Mouse (Mus musculus) CH12.LX (cell line): ENCODE measurements around the gene Bcas3. TPM values are rescaled to one million over a fixed set of nuclear protein-coding genes. Genes with fewer than 3 reads are reported as not detected.

Source experiments
- DNase-seq: peaks from one replicate; pipeline ENCODE4 v3.0.0-alpha.2; 2013; ENCODE audit errors: extremely low read depth
- H3K27ac ChIP-seq: 2 replicates; pipeline ENCODE4 v1.5.1; 2012; ENCODE audit warnings: low read depth, mild to moderate bottlenecking, control low read depth, moderate library complexity; ENCODE audit not compliant: insufficient read depth
- H3K27me3 ChIP-seq: replicated peaks from 2 replicates; pipeline ENCODE3; 2012; ENCODE audit warnings: inconsistent platforms
- H3K36me3 ChIP-seq, 2 experiments: replicated peaks in 1 of 2; 2 replicates each; pipeline versions ENCODE3 to v1.6.1; 2012; ENCODE audit warnings: inconsistent platforms in 1 of 2, low read length in 1 of 2, mild to moderate bottlenecking in 1 of 2, mixed read lengths in 1 of 2, moderate library complexity in 1 of 2; ENCODE audit not compliant: control insufficient read depth in 1 of 2, insufficient read depth in 1 of 2
- H3K4me1 ChIP-seq, 2 experiments: 2 replicates each; pipeline ENCODE4 v1.6.1; 2012; ENCODE audit warnings: inconsistent platforms in 1 of 2, moderate library complexity in 1 of 2; ENCODE audit not compliant: insufficient read depth in 2 of 2, control insufficient read depth in 1 of 2
- H3K4me2 ChIP-seq: 2 replicates; pipeline ENCODE4 v1.6.1; 2012; ENCODE audit warnings: low read depth, mild to moderate bottlenecking, control low read depth; ENCODE audit not compliant: poor library complexity, insufficient read depth, severe bottlenecking
- H3K4me3 ChIP-seq, 3 experiments: fragments of 150-350 bp in 1 of 3; sonication (generic) in 1 of 3; replicated peaks in 1 of 3; 2 replicates each; pipeline versions ENCODE3 to v1.5.1; 2011 to 2012; ENCODE audit warnings: low read depth in 2 of 3, low read length in 2 of 3, mild to moderate bottlenecking in 2 of 3, moderate library complexity in 2 of 3, control low read depth in 1 of 3, improper control_type of control experiment in 1 of 3, inconsistent platforms in 1 of 3, mixed read lengths in 1 of 3; ENCODE audit not compliant: poor library complexity in 1 of 3
- H3K79me2 ChIP-seq: replicated peaks from 2 replicates; pipeline ENCODE4 v1.6.1; 2012; ENCODE audit warnings: mild to moderate bottlenecking, moderate library complexity; ENCODE audit not compliant: control insufficient read depth, poor library complexity, insufficient read depth, severe bottlenecking; ENCODE audit errors: extremely low read depth
- H3K9ac ChIP-seq: 2 replicates; pipeline ENCODE4 v1.6.1; 2012; ENCODE audit warnings: low read depth, mild to moderate bottlenecking, control low read depth, moderate library complexity; ENCODE audit not compliant: insufficient read depth
- H3K9me3 ChIP-seq: replicated peaks from 2 replicates; pipeline ENCODE3; 2012; ENCODE audit warnings: low read length, inconsistent platforms, mixed read lengths
- CHD1 ChIP-seq: IDR thresholded peaks from 2 replicates; pipeline ENCODE4 v1.6.1; 2012; ENCODE audit warnings: low read depth, low read length, improper control_type of control experiment, inconsistent platforms
- E2F4 ChIP-seq: IDR thresholded peaks from 2 replicates; pipeline ENCODE4 v1.6.1; 2011; ENCODE audit warnings: low read depth, low read length, improper control_type of control experiment; ENCODE audit not compliant: insufficient replicate concordance
- ELF1 ChIP-seq: IDR thresholded peaks from 2 replicates; pipeline ENCODE4 v1.6.1; 2014; ENCODE audit warnings: low read depth, mild to moderate bottlenecking, inconsistent platforms, low read length, improper control_type of control experiment
- ETS1 ChIP-seq: conservative IDR thresholded peaks from 2 replicates; pipeline ENCODE4 v1.6.1; 2012; ENCODE audit warnings: low read depth, mild to moderate bottlenecking, inconsistent platforms, low read length, improper control_type of control experiment, moderate library complexity
- MXI1 ChIP-seq: IDR thresholded peaks from 2 replicates; pipeline ENCODE4 v1.6.1; 2011; ENCODE audit warnings: mild to moderate bottlenecking, low read depth, low read length, improper control_type of control experiment
- NRF1 ChIP-seq: IDR thresholded peaks from 2 replicates; pipeline ENCODE4 v1.6.1; 2014; ENCODE audit warnings: low read depth, mild to moderate bottlenecking, inconsistent platforms, low read length, improper control_type of control experiment, moderate library complexity
- PAX5 ChIP-seq: IDR thresholded peaks from 2 replicates; pipeline ENCODE4 v1.6.1; 2012; ENCODE audit warnings: low read length, inconsistent platforms, mixed read lengths
- POLR2A ChIP-seq: IDR thresholded peaks from 2 replicates; pipeline ENCODE4 v1.6.1; 2011; ENCODE audit warnings: low read depth, mild to moderate bottlenecking, improper control_type of control experiment, low read length
- POLR2AphosphoS2 ChIP-seq: IDR thresholded peaks from 2 replicates; pipeline ENCODE4 v1.6.1; 2011; ENCODE audit warnings: low read depth, low read length, improper control_type of control experiment
- SIN3A ChIP-seq: IDR thresholded peaks from 2 replicates; pipeline ENCODE4 v1.6.1; 2012; ENCODE audit warnings: low read length, improper control_type of control experiment, inconsistent platforms
- SMC3 ChIP-seq: IDR thresholded peaks from 2 replicates; pipeline ENCODE4 v1.6.1; 2011; ENCODE audit warnings: low read depth, low read length, improper control_type of control experiment
- TCF12 ChIP-seq: IDR thresholded peaks from 2 replicates; pipeline ENCODE4 v1.6.1; 2014; ENCODE audit warnings: low read depth, mild to moderate bottlenecking, inconsistent platforms, low read length, improper control_type of control experiment
- USF2 ChIP-seq: conservative IDR thresholded peaks from 2 replicates; pipeline ENCODE4 v1.6.1; 2011; ENCODE audit warnings: low read depth, low read length, improper control_type of control experiment
- ZC3H11A ChIP-seq: IDR thresholded peaks from 2 replicates; pipeline ENCODE4 v1.6.1; 2012; ENCODE audit warnings: low read depth, mild to moderate bottlenecking, inconsistent platforms, low read length, improper control_type of control experiment
- ZMIZ1 ChIP-seq: IDR thresholded peaks from 2 replicates; pipeline ENCODE4 v1.6.1; 2012; ENCODE audit warnings: low read depth, mild to moderate bottlenecking, inconsistent platforms, low read length, improper control_type of control experiment
- dilution Hi-C: fragments of 300-500 bp; cut with MboI; formaldehyde crosslinking; loops from 2 replicates; pipeline ENCODE4 v1.14.3; 2020; ENCODE audit warnings: low sequenced_read_pairs; ENCODE audit not compliant: extremely low pct_unique_long_range_greater_than_20kb, extremely low pct_ligation_motif_present
- in situ Hi-C: fragments of 300-500 bp; cut with MboI; formaldehyde crosslinking; loops from 3 replicates; pipeline ENCODE4 v1.14.3; 2019; ENCODE audit warnings: low sequenced_read_pairs, low pct_ligation_motif_present, low pct_unique_long_range_greater_than_20kb, mixed read lengths
- polyA plus RNA-seq: library from polyadenylated mRNA; unstranded; fragments of >175 nt; gene quantifications from 2 replicates; pipeline ENCODE4 v1.2.1, GENCODE M21; 2012; ENCODE audit warnings: low read depth; ENCODE audit not compliant: insufficient read length
- total RNA-seq, 2 experiments: library from RNA; depleted of rRNA; stranded (reverse); fragments of 300-350 nt in 1 of 2; fragments of >200 nt in 1 of 2; gene quantifications; 2 replicates each; pipeline ENCODE4 v1.2.3; 2012 to 2014

Gene Bcas3
- total and polyA plus RNA-seq, 3 experiments = 8.2 to 21.3 (median 9.7) TPM

GRCm38 (mm10) chr11:85707496-85707895, 354.5 kb downstream of the Bcas3 start:
- H3K27me3 ChIP-seq = no peaks in the 10 kb centered on the region
- H3K4me3 ChIP-seq = no peak overlapping the region
- no peak overlapping the region for H3K27ac ChIP-seq
- H3K4me1 ChIP-seq = peaks cover 0 to 9% of the 10 kb centered on the region in 2 experiments; a peak in 2 of 4 replicates
- no peak overlapping the region for H3K9ac ChIP-seq
- in situ Hi-C loops (no loop called here), dilution Hi-C loops (no loop called here)
- no peaks in the 10 kb centered on the region for H3K79me2 ChIP-seq
- TF ChIP-seq ZMIZ1 = no peak
- no peak for TF ChIP-seq TCF12
- TF ChIP-seq SMC3 = no peak
- no peaks in the 10 kb centered on the region for H3K9me3 ChIP-seq
- H3K4me2 ChIP-seq = no peak overlapping the region
- no peaks in the 10 kb centered on the region for H3K36me3 ChIP-seq
- DNase-seq = no peak

- Histone ChIP-seq H3K9ac (no peak overlapping the region), H3K4me3 (no peak overlapping the region), H3K36me3 (no peaks in the 10 kb centered on the region), H3K4me1 (peaks cover 0 to 26% of the 10 kb centered on the region in 2 experiments; a peak in 2 of 4 replicates), H3K4me2 (no peak overlapping the region), H3K9me3 (no peaks in the 10 kb centered on the region), H3K27ac (no peak overlapping the region), H3K27me3 (no peaks in the 10 kb centered on the region), H3K79me2 (no peaks in the 10 kb centered on the region)
- dilution Hi-C loops = no loop called here
- TF ChIP-seq NRF1 (no peak), MXI1 (no peak), PAX5 (no peak), ZC3H11A (no peak), POLR2AphosphoS2 (no peak), ELF1 (no peak), SIN3A (no peak)
- no peak for DNase-seq
- in situ Hi-C loops = no loop called here
These were observed 356.2 kb downstream of the Bcas3 start for GRCm38 (mm10) chr11:85709147-85709546.

- Histone ChIP-seq H3K4me3 (no peak overlapping the region), H3K4me1 (peaks cover 0 to 34% of the 10 kb centered on the region in 2 experiments; a peak in 2 of 4 replicates), H3K27me3 (no peaks in the 10 kb centered on the region), H3K27ac (no peak overlapping the region), H3K9me3 (no peaks in the 10 kb centered on the region), H3K79me2 (no peaks in the 10 kb centered on the region), H3K9ac (no peak overlapping the region), H3K4me2 (no peak overlapping the region), H3K36me3 (no peaks in the 10 kb centered on the region)
- TF ChIP-seq NRF1 (no peak), USF2 (no peak), CHD1 (no peak), PAX5 (no peak), POLR2A (no peak), ZMIZ1 (no peak), E2F4 (no peak), ETS1 (no peak)
- DNase-seq = no peak
- dilution Hi-C loops (no loop called here), in situ Hi-C loops (no loop called here)
These were observed 357.2 kb downstream of the Bcas3 start for GRCm38 (mm10) chr11:85710155-85710554.
